Mouse (Mus musculus): Measurements from ENCODE around the gene Rab8a. TPM values are rescaled to one million over a fixed set of nuclear protein-coding genes. Genes with fewer than 3 reads are reported as not detected.
"Not testable (repeated sequence)": the region's sequence is repeated elsewhere in the genome, so short reads cannot be mapped to it uniquely, and the experiment has no call there.

The Rab8a gene
- 105 and 121 TPM in 2 replicates for polyA plus RNA-seq (2015; fragmentation: Nextera tagmentation; extraction: Ambion mirVana)

DNA sequence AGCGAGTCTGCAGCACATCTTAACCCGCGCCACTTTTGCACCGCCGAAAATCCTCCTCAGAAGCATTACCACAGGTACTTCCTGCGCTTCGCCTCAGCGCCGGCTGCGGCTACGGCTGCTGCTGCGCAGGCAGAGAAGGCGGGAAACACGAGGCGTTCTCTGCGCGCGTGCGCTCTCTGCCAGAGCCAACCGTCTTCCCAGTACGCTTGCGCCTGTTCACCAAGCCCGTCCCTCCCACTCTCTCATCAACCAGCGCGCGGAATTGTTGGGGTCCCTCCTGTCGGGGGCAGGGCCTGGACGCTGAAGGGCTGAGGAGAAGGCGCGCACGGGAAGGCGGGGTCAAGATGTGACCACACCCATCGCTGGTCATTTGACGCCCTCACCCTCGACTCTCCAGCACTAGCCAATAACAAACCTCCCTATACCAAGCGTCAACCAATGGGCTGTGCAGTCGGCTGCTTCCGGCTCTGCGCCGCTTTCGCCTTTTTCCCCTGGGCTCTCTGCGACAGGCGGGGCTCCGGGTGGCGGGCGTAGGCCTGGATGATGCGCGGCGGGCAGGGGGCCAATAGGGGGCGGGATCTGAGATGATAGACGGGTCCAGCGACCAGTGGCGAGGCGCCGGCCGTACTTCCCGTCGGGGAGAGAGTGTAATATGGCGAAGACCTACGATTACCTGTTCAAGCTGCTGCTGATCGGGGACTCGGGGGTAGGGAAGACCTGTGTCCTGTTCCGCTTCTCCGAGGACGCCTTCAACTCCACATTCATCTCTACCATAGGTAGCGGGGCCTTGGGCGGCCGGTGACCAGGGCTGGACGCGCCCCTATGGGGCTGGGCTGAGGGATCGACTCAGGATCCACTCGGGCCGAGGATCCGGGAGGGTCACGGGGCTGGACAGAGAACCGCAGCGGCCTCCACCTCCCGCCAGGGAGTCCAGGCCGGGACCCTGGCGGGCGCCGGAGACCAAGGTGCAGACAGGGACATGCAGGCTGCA, at the start of gene Rab8a:
Gene Rab8a (plus strand): TSS at position 494 of the 991 bp plus-strand sequence.
- no peaks in the 10 kb centered on the region for H3K27me3 ChIP-seq (replicated peaks; ENCODE audit: control insufficient read depth, insufficient read depth, low read length)
- no peaks in the 10 kb centered on the region for H3K9me3 ChIP-seq (ENCODE audit: control insufficient read depth, low read length)
- H3K4me3 ChIP-seq (replicated peaks; ENCODE audit: low read length), result peak within 1 kb of the TSS; percentile 74
- under 1% methylated on average over 81 of the region's 82 CpGs for WGBS
- H3K27ac ChIP-seq (ENCODE audit: low read length), result peak within 1 kb of the TSS; percentile 78
- peaks cover 17% of the 10 kb centered on the region for H3K4me1 ChIP-seq (replicated peaks; ENCODE audit: control insufficient read depth, insufficient read depth, low read length)
- no peaks in the 10 kb centered on the region for H3K36me3 ChIP-seq (ENCODE audit: control insufficient read depth, insufficient read depth)
- H3K9ac ChIP-seq (replicated peaks; ENCODE audit: low read depth, low read length), result peak within 1 kb of the TSS; percentile 84
- peak within 1 kb of the TSS; percentile 80 for H3K4me2 ChIP-seq (ENCODE audit: low read length)
- peak; percentile 98 for ATAC-seq

DNA sequence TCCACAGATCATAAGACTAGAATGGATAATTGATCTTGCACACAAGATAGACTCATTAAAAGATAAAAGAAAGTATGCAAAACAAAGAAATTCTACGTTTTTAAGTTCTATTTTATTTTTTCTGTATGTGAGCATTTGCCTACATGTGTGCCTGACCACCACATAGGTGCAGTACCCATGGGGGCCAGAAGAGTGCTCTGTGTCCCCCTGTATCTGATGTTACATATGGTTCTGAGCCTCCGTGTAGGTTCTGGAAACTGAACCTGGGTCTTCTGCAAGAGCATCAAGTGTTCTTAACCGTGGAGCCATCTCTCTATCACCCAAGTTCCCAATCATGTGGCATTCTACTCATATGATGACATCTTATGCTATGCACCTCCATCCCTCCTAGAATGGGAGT, 48.5 kb upstream of the Rab8a start:
- Histone ChIP-seq H3K4me2 (ENCODE audit: low read length) (no peak overlapping the region), H3K9me3 (ENCODE audit: control insufficient read depth, low read length) (no peaks in the 10 kb centered on the region), H3K36me3 (ENCODE audit: control insufficient read depth, insufficient read depth) (no peaks in the 10 kb centered on the region), H3K27me3 (replicated peaks; ENCODE audit: control insufficient read depth, insufficient read depth, low read length) (no peaks in the 10 kb centered on the region), H3K9ac (replicated peaks; ENCODE audit: low read depth, low read length) (no peak overlapping the region), H3K27ac (ENCODE audit: low read length) (no peak overlapping the region), H3K4me3 (replicated peaks; ENCODE audit: low read length) (no peak overlapping the region), H3K4me1 (replicated peaks; ENCODE audit: control insufficient read depth, insufficient read depth, low read length) (no peaks in the 10 kb centered on the region)
- 72% methylated on average over 3 of the region's 3 CpGs for WGBS
- no peak for ATAC-seq

DNA sequence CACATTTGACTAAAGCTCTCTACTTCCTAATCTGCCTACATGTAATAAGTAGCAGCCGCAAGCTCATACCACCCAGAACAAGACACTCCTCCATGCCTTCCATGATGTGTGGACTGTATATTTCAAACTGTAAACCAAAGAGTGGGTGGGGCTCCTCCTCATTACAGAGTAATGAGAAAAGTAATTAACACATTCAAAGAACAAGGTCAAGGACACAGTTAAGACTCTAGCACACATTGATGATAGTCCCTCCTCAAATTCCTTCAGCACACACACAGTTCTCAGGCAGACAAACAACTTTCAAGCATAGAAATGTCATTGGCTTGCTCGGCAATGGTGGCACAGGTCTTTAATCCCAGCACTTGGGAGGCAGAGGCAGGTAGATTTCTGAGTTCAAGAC, 45.8 kb upstream of the Rab8a start:
- H3K4me1 ChIP-seq (replicated peaks; ENCODE audit: control insufficient read depth, insufficient read depth, low read length), result no peaks in the 10 kb centered on the region
- no peak overlapping the region for H3K4me2 ChIP-seq (ENCODE audit: low read length)
- no peaks in the 10 kb centered on the region for H3K36me3 ChIP-seq (ENCODE audit: control insufficient read depth, insufficient read depth)
- no peak overlapping the region for H3K9ac ChIP-seq (replicated peaks; ENCODE audit: low read depth, low read length)
- WGBS, result 91% methylated on average over 2 of the region's 2 CpGs
- H3K4me3 ChIP-seq (replicated peaks; ENCODE audit: low read length), result no peak overlapping the region
- H3K27ac ChIP-seq (ENCODE audit: low read length), result no peak overlapping the region
- no peaks in the 10 kb centered on the region for H3K9me3 ChIP-seq (ENCODE audit: control insufficient read depth, low read length)
- no peaks in the 10 kb centered on the region for H3K27me3 ChIP-seq (replicated peaks; ENCODE audit: control insufficient read depth, insufficient read depth, low read length)
- ATAC-seq, result no peak

DNA sequence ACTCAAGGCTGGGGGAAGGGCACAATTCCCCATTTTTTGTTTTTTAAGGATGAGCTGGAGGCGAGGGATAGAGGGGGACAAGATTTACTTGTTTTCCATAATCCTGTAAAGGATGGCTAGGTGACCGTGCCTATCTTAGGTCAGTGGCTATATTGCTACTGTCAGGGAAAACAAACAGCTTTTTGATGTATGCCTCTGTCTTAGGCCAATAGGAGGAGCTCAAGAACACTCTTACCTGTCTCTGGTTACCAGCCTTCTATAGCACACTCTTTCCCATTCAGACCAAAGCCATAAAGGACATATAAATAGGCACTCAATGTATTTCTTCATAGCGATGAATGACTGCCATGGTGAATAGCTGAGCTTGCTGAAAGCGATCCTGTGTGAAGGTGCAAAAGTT, 42.4 kb upstream of the Rab8a start:
- WGBS, result 43% methylated on average over 4 of the region's 4 CpGs
- no peaks in the 10 kb centered on the region for H3K27me3 ChIP-seq (replicated peaks; ENCODE audit: control insufficient read depth, insufficient read depth, low read length)

DNA sequence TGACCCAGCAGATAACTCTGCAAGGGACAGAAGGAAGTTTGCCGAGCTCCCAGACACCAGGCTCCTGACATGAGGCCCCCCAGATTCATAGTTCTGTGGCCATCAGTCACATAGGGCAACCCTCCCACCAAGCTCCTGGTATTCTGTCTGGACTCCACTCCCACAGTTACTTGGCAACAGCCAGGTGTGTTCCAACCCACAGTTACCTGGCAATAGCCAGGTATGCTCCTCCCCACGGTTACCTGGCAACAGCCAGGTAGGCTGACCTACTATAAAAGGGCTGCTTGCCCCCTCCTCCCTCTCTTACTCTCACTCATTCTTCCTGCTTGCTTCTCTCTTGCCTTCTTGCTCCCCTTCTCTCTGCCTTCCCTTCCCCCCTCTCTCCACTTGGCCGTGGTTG, 39.5 kb upstream of the Rab8a start:
- not testable (repeated sequence) for H3K4me2 ChIP-seq (ENCODE audit: low read length); H3K27ac ChIP-seq (ENCODE audit: low read length); H3K4me1 ChIP-seq (replicated peaks; ENCODE audit: control insufficient read depth, insufficient read depth, low read length); H3K36me3 ChIP-seq (ENCODE audit: control insufficient read depth, insufficient read depth); H3K9me3 ChIP-seq (ENCODE audit: control insufficient read depth, low read length); H3K9ac ChIP-seq (replicated peaks; ENCODE audit: low read depth, low read length); H3K4me3 ChIP-seq (replicated peaks; ENCODE audit: low read length); ATAC-seq; H3K27me3 ChIP-seq (replicated peaks; ENCODE audit: control insufficient read depth, insufficient read depth, low read length)
- 68% methylated on average over 3 of the region's 3 CpGs for WGBS

More for the DNA sequence above, 42.4 kb upstream of the Rab8a start:
- H3K27ac ChIP-seq (ENCODE audit: low read length), result no peak overlapping the region
- no peaks in the 10 kb centered on the region for H3K36me3 ChIP-seq (ENCODE audit: control insufficient read depth, insufficient read depth)
- ATAC-seq, result no peak
- H3K4me1 ChIP-seq (replicated peaks; ENCODE audit: control insufficient read depth, insufficient read depth, low read length), result no peaks in the 10 kb centered on the region
- H3K4me2 ChIP-seq (ENCODE audit: low read length), result no peak overlapping the region
- no peaks in the 10 kb centered on the region for H3K9me3 ChIP-seq (ENCODE audit: control insufficient read depth, low read length)
- no peak overlapping the region for H3K4me3 ChIP-seq (replicated peaks; ENCODE audit: low read length)
- H3K9ac ChIP-seq (replicated peaks; ENCODE audit: low read depth, low read length), result no peak overlapping the region

DNA sequence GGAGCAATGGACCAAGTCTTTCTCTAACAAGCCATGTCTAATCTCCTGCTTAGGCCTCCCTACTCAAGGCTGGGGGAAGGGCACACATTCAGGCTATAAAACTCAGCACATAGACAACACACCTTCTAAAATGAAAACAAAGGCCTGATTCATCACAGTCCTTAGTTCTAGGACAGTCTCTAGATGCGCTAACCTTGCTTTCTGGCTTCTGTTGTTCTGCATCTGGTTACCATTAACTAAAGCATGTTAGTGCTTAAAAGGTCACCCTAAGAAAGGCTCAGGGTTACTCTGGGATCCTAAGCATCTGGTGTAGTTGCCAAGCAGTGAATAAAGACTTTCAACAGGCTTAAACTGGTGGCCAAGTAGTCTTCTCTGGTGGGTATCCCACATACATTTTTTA, 39.0 kb upstream of the Rab8a start:
- ATAC-seq, result no peak
- no peak overlapping the region for H3K4me3 ChIP-seq (replicated peaks; ENCODE audit: low read length)
- H3K4me1 ChIP-seq (replicated peaks; ENCODE audit: control insufficient read depth, insufficient read depth, low read length), result no peaks in the 10 kb centered on the region
- no peaks in the 10 kb centered on the region for H3K36me3 ChIP-seq (ENCODE audit: control insufficient read depth, insufficient read depth)
- H3K27me3 ChIP-seq (replicated peaks; ENCODE audit: control insufficient read depth, insufficient read depth, low read length), result no peaks in the 10 kb centered on the region
- H3K27ac ChIP-seq (ENCODE audit: low read length), result no peak overlapping the region
- H3K9ac ChIP-seq (replicated peaks; ENCODE audit: low read depth, low read length), result no peak overlapping the region
- 84% methylated on average over 1 of the region's 1 CpGs for WGBS
- no peak overlapping the region for H3K4me2 ChIP-seq (ENCODE audit: low read length)
- no peaks in the 10 kb centered on the region for H3K9me3 ChIP-seq (ENCODE audit: control insufficient read depth, low read length)

DNA sequence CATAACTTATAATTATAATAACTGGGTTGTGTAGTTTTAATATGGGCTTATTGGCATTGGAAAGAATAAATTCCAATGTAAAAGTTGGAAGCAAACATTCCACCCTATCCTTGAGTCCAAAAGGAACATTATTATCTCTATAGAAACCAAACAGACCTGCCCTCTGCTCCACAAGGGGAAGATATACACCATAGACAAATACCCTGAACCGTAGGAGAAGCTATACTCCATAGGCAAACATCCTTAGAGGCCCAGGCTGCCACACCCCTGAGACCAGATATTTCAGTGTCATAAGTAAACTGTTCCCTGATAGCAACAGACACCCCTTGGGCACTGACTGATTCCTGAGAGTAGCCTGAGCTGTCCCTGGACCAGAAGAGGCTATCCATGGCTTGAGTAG, 33.2 kb upstream of the Rab8a start:
- Histone ChIP-seq H3K9me3 (ENCODE audit: control insufficient read depth, low read length) (no peaks in the 10 kb centered on the region), H3K27me3 (replicated peaks; ENCODE audit: control insufficient read depth, insufficient read depth, low read length) (no peaks in the 10 kb centered on the region), H3K27ac (ENCODE audit: low read length) (no peak overlapping the region), H3K9ac (replicated peaks; ENCODE audit: low read depth, low read length) (no peak overlapping the region), H3K4me3 (replicated peaks; ENCODE audit: low read length) (no peak overlapping the region), H3K36me3 (ENCODE audit: control insufficient read depth, insufficient read depth) (no peaks in the 10 kb centered on the region), H3K4me2 (ENCODE audit: low read length) (no peak overlapping the region), H3K4me1 (replicated peaks; ENCODE audit: control insufficient read depth, insufficient read depth, low read length) (no peaks in the 10 kb centered on the region)
- WGBS, result 78% methylated on average over 1 of the region's 1 CpGs
- ATAC-seq, result no peak

DNA sequence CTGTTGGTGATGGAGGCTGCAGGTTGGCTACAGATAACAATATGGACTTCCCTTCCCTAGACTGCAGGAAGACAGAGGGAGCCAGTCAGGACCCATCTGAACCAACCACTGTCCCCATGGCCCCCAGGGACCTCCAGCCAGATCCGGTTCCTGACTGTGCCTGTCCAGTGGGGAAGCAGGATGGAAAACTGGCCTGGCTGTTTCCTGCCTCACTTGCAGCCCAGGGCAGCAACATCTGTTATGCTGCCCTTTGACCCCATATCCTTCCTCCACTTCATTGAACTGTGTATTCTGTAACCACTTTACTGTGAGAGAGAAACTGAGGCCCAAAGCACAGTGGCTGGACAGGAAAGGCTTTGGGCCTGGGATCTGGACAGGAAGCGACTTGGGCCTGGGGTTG, 29.7 kb upstream of the Rab8a start:
- 87% methylated on average over 2 of the region's 2 CpGs for WGBS
- Histone ChIP-seq H3K4me3 (replicated peaks; ENCODE audit: low read length) (no peak overlapping the region), H3K9me3 (ENCODE audit: control insufficient read depth, low read length) (no peaks in the 10 kb centered on the region), H3K4me1 (replicated peaks; ENCODE audit: control insufficient read depth, insufficient read depth, low read length) (peaks cover 6% of the 10 kb centered on the region), H3K36me3 (ENCODE audit: control insufficient read depth, insufficient read depth) (no peaks in the 10 kb centered on the region), H3K9ac (replicated peaks; ENCODE audit: low read depth, low read length) (no peak overlapping the region), H3K4me2 (ENCODE audit: low read length) (no peak overlapping the region), H3K27me3 (replicated peaks; ENCODE audit: control insufficient read depth, insufficient read depth, low read length) (no peaks in the 10 kb centered on the region), H3K27ac (ENCODE audit: low read length) (no peak overlapping the region)
- no peak for ATAC-seq

DNA sequence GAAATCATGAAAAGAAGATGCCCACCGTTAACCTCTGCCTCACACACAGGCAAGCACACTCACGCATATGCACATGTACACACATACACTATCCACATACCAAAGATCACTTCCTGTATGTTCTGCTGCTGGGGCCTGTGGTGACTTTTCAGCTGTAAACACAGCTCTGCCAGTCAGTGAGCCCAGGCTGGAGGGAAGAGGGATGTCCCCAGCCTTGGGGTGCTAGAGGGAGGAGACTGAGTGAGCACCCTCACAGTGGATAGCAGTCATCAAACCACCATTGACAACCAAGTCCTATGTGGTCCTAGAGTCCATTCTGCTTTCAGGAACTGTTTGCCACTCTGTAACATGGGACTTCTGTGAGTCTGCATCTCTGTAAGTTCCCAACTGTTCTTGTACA, 29.1 kb upstream of the Rab8a start:
- H3K9ac ChIP-seq (replicated peaks; ENCODE audit: low read depth, low read length), result no peak overlapping the region
- H3K9me3 ChIP-seq (ENCODE audit: control insufficient read depth, low read length), result no peaks in the 10 kb centered on the region
- H3K4me2 ChIP-seq (ENCODE audit: low read length), result no peak overlapping the region
- no peak overlapping the region for H3K4me3 ChIP-seq (replicated peaks; ENCODE audit: low read length)
- no peak for ATAC-seq
- H3K27me3 ChIP-seq (replicated peaks; ENCODE audit: control insufficient read depth, insufficient read depth, low read length), result no peaks in the 10 kb centered on the region
- no peak overlapping the region for H3K27ac ChIP-seq (ENCODE audit: low read length)
- H3K36me3 ChIP-seq (ENCODE audit: control insufficient read depth, insufficient read depth), result no peaks in the 10 kb centered on the region
- peaks cover 13% of the 10 kb centered on the region for H3K4me1 ChIP-seq (replicated peaks; ENCODE audit: control insufficient read depth, insufficient read depth, low read length)
- 89% methylated on average over 2 of the region's 2 CpGs for WGBS
